Mouse (Mus musculus): ENCODE data around the gene Dnmt3c. TPM values are rescaled to one million over a fixed set of nuclear protein-coding genes. Genes with fewer than 3 reads are reported as not detected.

Dnmt3c gene
- polyA plus RNA-seq, 1 experiment from 2014 or later: 0.11 TPM

Other genes with a start within 250 kb of the Dnmt3c start
- gene 4930404H24Rik, start 203.9 kb upstream of the Dnmt3c start, polyA plus RNA-seq (2016; fragmentation: Nextera tagmentation; extraction: Ambion mirVana): not detected in 2 replicates
- 36.3 and 39.9 TPM in 2 replicates for gene Nol4l, start 166.7 kb upstream of the Dnmt3c start, polyA plus RNA-seq (2016; fragmentation: Nextera tagmentation; extraction: Ambion mirVana)
- 69.5 and 76.8 TPM in 2 replicates for gene Commd7, start 63.9 kb upstream of the Dnmt3c start, polyA plus RNA-seq (2016; fragmentation: Nextera tagmentation; extraction: Ambion mirVana)
- gene Dnmt3b, start 47.2 kb upstream of the Dnmt3c start, polyA plus RNA-seq (2016; fragmentation: Nextera tagmentation; extraction: Ambion mirVana): 6.6 and 7.4 TPM in 2 replicates
- gene Mapre1, start 44.6 kb downstream of the Dnmt3c start, polyA plus RNA-seq (2016; fragmentation: Nextera tagmentation; extraction: Ambion mirVana): 399 and 422 TPM in 2 replicates
- gene Efcab8, start 83.3 kb downstream of the Dnmt3c start, polyA plus RNA-seq (2016; fragmentation: Nextera tagmentation; extraction: Ambion mirVana): not detected in 2 replicates
- gene Sun5, start 174.4 kb downstream of the Dnmt3c start, polyA plus RNA-seq (2016; fragmentation: Nextera tagmentation; extraction: Ambion mirVana): not detected in 2 replicates
- not detected in 2 replicates for gene Bpifb2, start 178.4 kb downstream of the Dnmt3c start, polyA plus RNA-seq (2016; fragmentation: Nextera tagmentation; extraction: Ambion mirVana)
- not detected in 2 replicates for gene Bpifb6, start 203.7 kb downstream of the Dnmt3c start, polyA plus RNA-seq (2016; fragmentation: Nextera tagmentation; extraction: Ambion mirVana)
- gene Bpifb3, start 221.6 kb downstream of the Dnmt3c start, polyA plus RNA-seq (2016; fragmentation: Nextera tagmentation; extraction: Ambion mirVana): not detected in 2 replicates
- not detected in 2 replicates for gene Bpifb4, start 241.6 kb downstream of the Dnmt3c start, polyA plus RNA-seq (2016; fragmentation: Nextera tagmentation; extraction: Ambion mirVana)